Mouse (Mus musculus) bone marrow, adult 2 months (tissue): ENCODE results near the gene Trat1. TPM values are rescaled to one million over a fixed set of nuclear protein-coding genes. Genes with fewer than 3 reads are reported as not detected.

Experiments
- H3K27ac ChIP-seq: fragments of 200-500 bp; 2 replicates; pipeline ENCODE4 v1.5.1; 2012; ENCODE audit warnings: low read depth, mild to moderate bottlenecking, control low read depth, inconsistent platforms, low read length; ENCODE audit not compliant: control insufficient read depth, poor library complexity, insufficient read depth
- H3K4me1 ChIP-seq: fragments of 200-500 bp; 2 replicates; pipeline ENCODE4 v1.6.1; 2011; ENCODE audit warnings: low read length; ENCODE audit not compliant: control insufficient read depth, insufficient read depth
- H3K4me3 ChIP-seq: fragments of 200-500 bp; replicated peaks from 2 replicates; pipeline ENCODE3; 2011; ENCODE audit warnings: mild to moderate bottlenecking, low read depth, low read length, control low read depth; ENCODE audit not compliant: control insufficient read depth
- CTCF ChIP-seq: fragments of 200-500 bp; IDR thresholded peaks from 2 replicates; pipeline ENCODE4 v1.5.1; 2011; ENCODE audit warnings: low read length, control low read depth; ENCODE audit not compliant: control insufficient read depth, insufficient read depth
- POLR2A ChIP-seq: fragments of 200-500 bp; IDR thresholded peaks from 2 replicates; pipeline ENCODE4 v1.6.1; 2011; ENCODE audit warnings: low read depth, mild to moderate bottlenecking, control low read depth, low read length, borderline replicate concordance; ENCODE audit not compliant: control insufficient read depth
- WGBS: fragments of 180-500 bp; shearing (Covaris S2); methylation state at CpG from one replicate; pipeline ENCODE4 v1.1.7; 2018; 5-methylcytosine and 5-hydroxymethylcytosine counted together
- polyA plus RNA-seq: library from polyadenylated mRNA; stranded (reverse); fragments of >200 nt; gene quantifications from 2 replicates; pipeline ENCODE4 v1.2.4, GENCODE M21; 2011; ENCODE audit warnings: low replicate concordance; ENCODE audit not compliant: missing spikeins, insufficient read depth, insufficient read length

The Trat1 gene
- polyA plus RNA-seq: not detected in 2 replicates

GRCm38 (mm10) chr16:48771971-48772445 lies at the start of gene Trat1:
Gene Trat1 (minus strand): TSS chr16:48772021.
- H3K4me1 ChIP-seq: no peaks in the 10 kb centered on the region
- 41% methylated on average over 3 of the region's 3 CpGs for WGBS
- TF ChIP-seq CTCF: no peak
- no peak within 1 kb of the TSS for H3K27ac ChIP-seq
- H3K4me3 ChIP-seq: no peak within 1 kb of the TSS

GRCm38 (mm10) chr16:48818524-48818923 lies 46.7 kb upstream of the Trat1 start:
- no peak overlapping the region for H3K4me3 ChIP-seq
- no peak overlapping the region; the same call in 1 of the 2 replicates for H3K27ac ChIP-seq
- H3K4me1 ChIP-seq: peaks cover 2% of the 10 kb centered on the region; the same call in 1 of the 2 replicates
- TF ChIP-seq POLR2A (no peak), CTCF (no peak)
- 33% methylated on average over 6 of the region's 6 CpGs for WGBS

- Histone ChIP-seq H3K4me3 (no peak within 1 kb of the TSS), H3K4me1 (peaks cover 2% of the 10 kb centered on the region; the same call in 1 of the 2 replicates), H3K27ac (no peak within 1 kb of the TSS)
- TF ChIP-seq CTCF (no peak), POLR2A (no peak)
- 88% methylated on average over 2 of the region's 2 CpGs for WGBS
These were observed 44.9 kb upstream of the Trat1 start, which contains the start of gene Retnlb for GRCm38 (mm10) chr16:48816695-48817094. Gene Retnlb (plus strand): TSS chr16:48816856.

DNA sequence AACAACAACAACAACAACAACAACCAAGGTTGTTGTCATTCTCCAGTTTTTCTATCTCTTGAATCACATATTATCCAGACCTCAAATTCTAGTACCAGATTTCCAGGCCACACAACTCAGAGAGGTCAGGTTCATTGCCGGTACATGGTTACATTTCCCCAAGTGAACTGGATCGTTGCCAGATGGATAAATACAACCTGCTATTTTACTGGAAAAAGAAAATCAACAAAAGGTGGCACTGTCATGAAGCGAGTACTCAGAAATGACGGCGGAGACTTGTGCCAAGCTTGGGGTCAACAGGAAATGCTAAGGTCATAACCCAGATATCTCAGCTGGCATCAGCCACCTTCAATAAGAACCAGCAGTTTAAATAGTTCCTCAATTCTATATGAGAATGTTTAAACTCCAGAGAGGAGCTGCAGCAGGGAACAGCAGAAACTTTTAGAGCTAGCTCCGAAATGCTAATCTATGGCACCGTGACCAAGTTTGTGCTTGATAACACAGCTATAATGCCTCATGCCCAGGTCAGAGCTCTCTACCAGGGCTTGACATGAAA lies 40.1 kb upstream of the Trat1 start:
- TF ChIP-seq POLR2A (no peak), CTCF (no peak)
- no peak overlapping the region for H3K27ac ChIP-seq
- H3K4me1 ChIP-seq: no peaks in the 10 kb centered on the region
- WGBS: 24% methylated on average over 7 of the region's 7 CpGs
- H3K4me3 ChIP-seq: no peak overlapping the region

- 33% methylated on average over 2 of the region's 2 CpGs for WGBS
- no peak overlapping the region for H3K27ac ChIP-seq
- no peaks in the 10 kb centered on the region for H3K4me1 ChIP-seq
- no peak overlapping the region for H3K4me3 ChIP-seq
- no peak for TF ChIP-seq CTCF
- no peak for TF ChIP-seq POLR2A
These were observed 37.6 kb upstream of the Trat1 start for GRCm38 (mm10) chr16:48809374-48809773.

- H3K4me3 ChIP-seq: no peak overlapping the region
- no peaks in the 10 kb centered on the region for H3K4me1 ChIP-seq
- TF ChIP-seq POLR2A (no peak), CTCF (no peak)
- no peak overlapping the region for H3K27ac ChIP-seq
- WGBS: 14% methylated on average over 1 of the region's 1 CpGs
These were observed 34.7 kb upstream of the Trat1 start for GRCm38 (mm10) chr16:48806521-48806920.

GRCm38 (mm10) chr16:48805412-48805811 lies 33.6 kb upstream of the Trat1 start:
- TF ChIP-seq POLR2A (no peak), CTCF (no peak)
- 77% methylated on average over 1 of the region's 1 CpGs for WGBS
- Histone ChIP-seq H3K4me3 (no peak overlapping the region), H3K27ac (no peak overlapping the region), H3K4me1 (peaks cover 2% of the 10 kb centered on the region; the same call in 1 of the 2 replicates)

DNA sequence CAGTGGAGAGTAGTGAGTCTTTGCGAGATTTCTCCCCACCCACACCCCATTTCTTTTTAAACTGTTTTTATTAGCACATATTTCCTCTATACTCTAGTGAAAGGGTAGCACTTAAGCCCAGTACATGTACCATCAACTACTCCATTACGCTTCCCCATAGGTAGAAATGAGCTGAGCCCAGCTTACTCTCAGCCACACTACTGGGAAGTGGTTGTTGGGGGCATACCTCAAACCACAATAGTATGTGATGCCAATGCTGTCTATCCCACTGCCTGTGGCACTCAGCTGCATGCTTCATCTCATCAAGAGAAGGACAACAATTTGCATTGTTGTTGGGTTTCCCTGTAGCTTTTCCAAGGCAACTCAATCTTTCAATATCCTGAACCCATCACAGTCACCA lies 29.1 kb upstream of the Trat1 start:
- H3K4me1 ChIP-seq: peaks cover 4% of the 10 kb centered on the region
- H3K4me3 ChIP-seq: no peak overlapping the region
- H3K27ac ChIP-seq: no peak overlapping the region
- TF ChIP-seq CTCF (no peak), POLR2A (no peak)
- WGBS: 29% methylated on average over 2 of the region's 2 CpGs

DNA sequence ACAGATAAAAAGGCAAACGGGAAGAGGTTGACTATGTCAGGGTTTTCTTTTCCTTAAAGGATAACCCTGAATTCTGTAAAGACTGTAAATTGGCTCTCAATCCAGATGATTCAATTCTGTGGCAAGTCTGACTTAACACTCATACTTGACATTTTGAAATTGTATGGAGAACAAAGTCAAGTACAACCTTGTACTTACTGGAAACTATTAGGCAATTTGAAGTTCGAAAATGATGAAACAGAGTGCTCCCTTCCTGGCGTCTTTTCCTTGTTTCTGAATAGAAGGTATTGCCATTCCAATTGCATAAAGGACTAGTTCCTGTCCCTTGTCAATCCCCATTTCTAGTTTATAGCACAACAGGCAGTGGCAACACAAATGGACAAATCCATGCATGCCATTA lies 27.6 kb upstream of the Trat1 start:
- WGBS: 43% methylated on average over 3 of the region's 3 CpGs
- TF ChIP-seq POLR2A (no peak), CTCF (no peak)
- Histone ChIP-seq H3K4me3 (no peak overlapping the region), H3K4me1 (peaks cover 4% of the 10 kb centered on the region), H3K27ac (no peak overlapping the region)
